Mouse (Mus musculus): Measurements from ENCODE around the gene Tuba4a. TPM values are rescaled to one million over a fixed set of nuclear protein-coding genes. Genes with fewer than 3 reads are reported as not detected.

Gene Tuba4a
- polyA plus RNA-seq, 1 experiment, result 188 TPM

- H3K4me3 ChIP-seq (ENCODE audit: low read depth, low read length), result peak overlapping the region; percentile 78
- 37% methylated on average over 5 of the region's 5 CpGs for WGBS
- no peaks in the 10 kb centered on the region for H3K27me3 ChIP-seq (ENCODE audit: control insufficient read depth, insufficient read depth, low read length)
- peaks cover 9% of the 10 kb centered on the region for H3K4me1 ChIP-seq (ENCODE audit: control insufficient read depth, insufficient read depth, insufficient read length, low read length)
- no peak overlapping the region for H3K27ac ChIP-seq (ENCODE audit: insufficient read depth, low read depth, low read length)
- peaks cover 27% of the 10 kb centered on the region for H3K36me3 ChIP-seq (ENCODE audit: control insufficient read depth, insufficient read depth, low read length)
- TF ChIP-seq CTCF (IDR thresholded peaks at IDR 0.05; ENCODE audit: extremely low read depth, insufficient read length, insufficient replicate concordance, low read depth, low read length), result no peak
- TF ChIP-seq POLR2A (IDR thresholded peaks at IDR 0.05; ENCODE audit: low read depth, low read length), result no peak
Measured at GRCm38 (mm10) chr1:75191258-75191621, 28.4 kb downstream of the Tuba4a start.

DNA sequence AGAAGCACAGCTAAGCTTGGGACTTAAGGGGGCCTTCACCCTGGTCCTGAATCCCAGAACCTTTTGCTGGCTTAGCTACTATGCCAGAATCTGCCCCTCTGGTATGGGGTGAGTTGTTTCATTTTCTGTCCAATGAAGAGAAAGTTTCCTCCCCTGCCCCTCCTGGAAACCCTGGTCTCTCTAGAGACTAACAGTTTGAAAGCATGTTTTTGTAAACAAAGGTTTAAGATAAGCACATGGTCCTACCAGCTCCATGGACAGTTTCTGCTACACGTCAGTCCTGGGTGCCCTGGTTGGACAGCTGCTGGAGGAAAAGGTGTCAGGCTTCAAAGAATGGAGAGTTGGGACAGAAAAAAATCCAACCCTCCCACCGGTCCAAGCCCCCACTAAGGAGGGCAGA lies 29.1 kb downstream of the Tuba4a start:
- H3K27me3 ChIP-seq (ENCODE audit: control insufficient read depth, insufficient read depth, low read length), result no peaks in the 10 kb centered on the region
- H3K27ac ChIP-seq (ENCODE audit: insufficient read depth, low read depth, low read length), result no peak overlapping the region
- peaks cover 27% of the 10 kb centered on the region for H3K36me3 ChIP-seq (ENCODE audit: control insufficient read depth, insufficient read depth, low read length)
- no peak overlapping the region for H3K4me3 ChIP-seq (ENCODE audit: low read depth, low read length)
- no peak for TF ChIP-seq CTCF (IDR thresholded peaks at IDR 0.05; ENCODE audit: extremely low read depth, insufficient read length, insufficient replicate concordance, low read depth, low read length)
- TF ChIP-seq POLR2A (IDR thresholded peaks at IDR 0.05; ENCODE audit: low read depth, low read length), result no peak
- peaks cover 9% of the 10 kb centered on the region for H3K4me1 ChIP-seq (ENCODE audit: control insufficient read depth, insufficient read depth, insufficient read length, low read length)
- 41% methylated on average over 2 of the region's 2 CpGs for WGBS

GRCm38 (mm10) chr1:75187914-75188483 lies 31.7 kb downstream of the Tuba4a start:
- H3K4me1 ChIP-seq (ENCODE audit: control insufficient read depth, insufficient read depth, insufficient read length, low read length), result peaks cover 6% of the 10 kb centered on the region
- 91% methylated on average over 2 of the region's 2 CpGs for WGBS
- H3K27me3 ChIP-seq (ENCODE audit: control insufficient read depth, insufficient read depth, low read length), result no peaks in the 10 kb centered on the region
- no peak overlapping the region for H3K27ac ChIP-seq (ENCODE audit: insufficient read depth, low read depth, low read length)
- no peak overlapping the region for H3K4me3 ChIP-seq (ENCODE audit: low read depth, low read length)
- H3K36me3 ChIP-seq (ENCODE audit: control insufficient read depth, insufficient read depth, low read length), result peaks cover 47% of the 10 kb centered on the region
- TF ChIP-seq POLR2A (IDR thresholded peaks at IDR 0.05; ENCODE audit: low read depth, low read length), result no peak

GRCm38 (mm10) chr1:75187126-75187525 lies 32.5 kb downstream of the Tuba4a start:
- Histone ChIP-seq H3K27me3 (ENCODE audit: control insufficient read depth, insufficient read depth, low read length) (no peaks in the 10 kb centered on the region), H3K27ac (ENCODE audit: insufficient read depth, low read depth, low read length) (no peak overlapping the region), H3K36me3 (ENCODE audit: control insufficient read depth, insufficient read depth, low read length) (peaks cover 55% of the 10 kb centered on the region), H3K4me1 (ENCODE audit: control insufficient read depth, insufficient read depth, insufficient read length, low read length) (peaks cover 6% of the 10 kb centered on the region), H3K4me3 (ENCODE audit: low read depth, low read length) (no peak overlapping the region)
- TF ChIP-seq CTCF (IDR thresholded peaks at IDR 0.05; ENCODE audit: extremely low read depth, insufficient read length, insufficient replicate concordance, low read depth, low read length) (no peak), POLR2A (IDR thresholded peaks at IDR 0.05; ENCODE audit: low read depth, low read length) (no peak)

- no peak for TF ChIP-seq POLR2A (IDR thresholded peaks at IDR 0.05; ENCODE audit: low read depth, low read length)
- 76% methylated on average over 11 of the region's 11 CpGs for WGBS
- Histone ChIP-seq H3K4me1 (ENCODE audit: control insufficient read depth, insufficient read depth, insufficient read length, low read length) (peaks cover 12% of the 10 kb centered on the region), H3K36me3 (ENCODE audit: control insufficient read depth, insufficient read depth, low read length) (peaks cover 56% of the 10 kb centered on the region), H3K27me3 (ENCODE audit: control insufficient read depth, insufficient read depth, low read length) (no peaks in the 10 kb centered on the region), H3K4me3 (ENCODE audit: low read depth, low read length) (no peak overlapping the region), H3K27ac (ENCODE audit: insufficient read depth, low read depth, low read length) (no peak overlapping the region)
Measured at GRCm38 (mm10) chr1:75185495-75185894, 34.2 kb downstream of the Tuba4a start.

DNA sequence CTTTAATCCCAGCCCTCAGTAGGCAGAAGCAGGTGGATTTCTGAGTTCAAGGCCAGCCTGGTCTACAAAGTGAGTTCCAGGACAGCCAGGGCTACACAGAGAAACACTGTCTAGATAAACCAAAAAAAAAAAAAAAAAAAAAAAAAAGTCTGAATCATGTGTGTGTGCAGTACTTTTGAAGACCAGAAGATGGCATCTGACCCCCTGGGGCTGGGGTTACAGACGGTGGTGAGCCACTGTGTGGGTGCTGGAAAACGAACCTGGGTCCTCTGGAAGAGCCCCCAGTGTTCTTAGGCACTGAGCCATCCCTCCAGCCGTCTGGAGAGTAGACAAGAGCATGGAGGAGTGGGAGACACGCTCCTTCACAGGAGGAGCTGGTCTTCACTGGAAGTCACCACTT lies 37.5 kb downstream of the Tuba4a start:
- H3K27ac ChIP-seq (ENCODE audit: insufficient read depth, low read depth, low read length), result no peak overlapping the region
- no peaks in the 10 kb centered on the region for H3K27me3 ChIP-seq (ENCODE audit: control insufficient read depth, insufficient read depth, low read length)
- peaks cover 12% of the 10 kb centered on the region for H3K4me1 ChIP-seq (ENCODE audit: control insufficient read depth, insufficient read depth, insufficient read length, low read length)
- TF ChIP-seq CTCF (IDR thresholded peaks at IDR 0.05; ENCODE audit: extremely low read depth, insufficient read length, insufficient replicate concordance, low read depth, low read length) (peak; percentile 34; the same call in 1 of the 2 replicates), POLR2A (IDR thresholded peaks at IDR 0.05; ENCODE audit: low read depth, low read length) (no peak)
- WGBS, result 78% methylated on average over 4 of the region's 4 CpGs
- H3K36me3 ChIP-seq (ENCODE audit: control insufficient read depth, insufficient read depth, low read length), result peaks cover 47% of the 10 kb centered on the region
- H3K4me3 ChIP-seq (ENCODE audit: low read depth, low read length), result no peak overlapping the region

DNA sequence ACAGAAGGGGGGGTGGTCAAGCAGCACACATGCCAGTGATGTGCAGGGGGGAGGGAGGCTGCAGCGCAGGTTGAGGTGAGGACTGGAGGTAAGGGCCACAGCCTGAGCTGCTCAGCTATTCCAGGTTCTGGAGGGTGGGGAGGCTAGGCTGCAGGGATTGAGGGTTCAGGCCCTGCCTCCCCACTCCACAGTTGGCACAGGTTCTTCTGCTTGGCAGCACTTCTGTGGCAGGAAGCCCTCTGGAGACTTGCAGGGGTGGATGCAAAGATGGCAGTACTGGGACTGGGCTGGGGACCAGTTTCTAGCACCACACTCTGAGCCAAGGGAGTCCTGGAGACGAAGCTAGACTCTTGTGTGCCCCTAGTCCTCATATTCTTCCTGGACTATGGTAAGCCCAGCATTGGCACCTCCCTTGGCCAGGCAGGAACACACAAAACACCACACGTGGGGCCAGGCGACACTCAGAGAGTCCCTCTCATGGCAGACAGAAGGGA lies 38.2 kb downstream of the Tuba4a start:
- Histone ChIP-seq H3K4me3 (ENCODE audit: low read depth, low read length) (no peak overlapping the region), H3K27ac (ENCODE audit: insufficient read depth, low read depth, low read length) (no peak overlapping the region), H3K4me1 (ENCODE audit: control insufficient read depth, insufficient read depth, insufficient read length, low read length) (peaks cover 12% of the 10 kb centered on the region), H3K36me3 (ENCODE audit: control insufficient read depth, insufficient read depth, low read length) (peaks cover 42% of the 10 kb centered on the region), H3K27me3 (ENCODE audit: control insufficient read depth, insufficient read depth, low read length) (no peaks in the 10 kb centered on the region)
- no peak for TF ChIP-seq CTCF (IDR thresholded peaks at IDR 0.05; ENCODE audit: extremely low read depth, insufficient read length, insufficient replicate concordance, low read depth, low read length)
- no peak for TF ChIP-seq POLR2A (IDR thresholded peaks at IDR 0.05; ENCODE audit: low read depth, low read length)
- 92% methylated on average over 4 of the region's 4 CpGs for WGBS
